Mouse (Mus musculus): ENCODE results near the gene Arnt. TPM values are rescaled to one million over a fixed set of nuclear protein-coding genes. Genes with fewer than 3 reads are reported as not detected.
"Not testable (repeated sequence)": the region's sequence is repeated elsewhere in the genome, so short reads cannot be mapped to it uniquely, and the experiment has no call there.

The Arnt gene
- total RNA-seq (2022), result 10 to 100 TPM; 36.9 to 39.9 (median 39.1) TPM

GRCm38 (mm10) chr3:95434136-95434982 is at the start of gene Arnt:
Arnt (plus strand) TSS chr3:95434388.
- DNase-seq (ENCODE audit: low spot score), result peak; percentile 96

- DNase-seq (ENCODE audit: low spot score), result no peak
Observed at GRCm38 (mm10) chr3:95385401-95386075, 48.6 kb upstream of the Arnt start.

- DNase-seq (ENCODE audit: low spot score), result peak; percentile 36
Observed at GRCm38 (mm10) chr3:95394385-95394784, 39.8 kb upstream of the Arnt start.

GRCm38 (mm10) chr3:95402741-95403140 is 31.4 kb upstream of the Arnt start, which contains the start of gene 4930558C23Rik:
4930558C23Rik (minus strand) TSS chr3:95402841.
- no peak for DNase-seq (ENCODE audit: low spot score)

GRCm38 (mm10) chr3:95407728-95408127 is 26.5 kb upstream of the Arnt start:
- DNase-seq (ENCODE audit: low spot score), result no peak

- DNase-seq (ENCODE audit: low spot score), result no peak
Observed at GRCm38 (mm10) chr3:95408852-95409251, 25.3 kb upstream of the Arnt start.

- DNase-seq (ENCODE audit: low spot score), result no peak
Observed at GRCm38 (mm10) chr3:95412268-95412667, 21.9 kb upstream of the Arnt start.

- no peak for DNase-seq (ENCODE audit: low spot score)
Observed at GRCm38 (mm10) chr3:95417866-95418265, 16.3 kb upstream of the Arnt start.

GRCm38 (mm10) chr3:95426476-95426875 is 7.7 kb upstream of the Arnt start:
- DNase-seq (ENCODE audit: low spot score), result not testable (repeated sequence)

- not testable (repeated sequence) for DNase-seq (ENCODE audit: low spot score)
Observed at GRCm38 (mm10) chr3:95427117-95427890, 6.9 kb upstream of the Arnt start.

GRCm38 (mm10) chr3:95427891-95428238 is 6.3 kb upstream of the Arnt start:
- DNase-seq (ENCODE audit: low spot score), result not testable (repeated sequence)

GRCm38 (mm10) chr3:95428423-95428822 is 5.8 kb upstream of the Arnt start:
- not testable (repeated sequence) for DNase-seq (ENCODE audit: low spot score)

GRCm38 (mm10) chr3:95433301-95433915 is 780 bp upstream of the Arnt start:
- no peak for DNase-seq (ENCODE audit: low spot score)

GRCm38 (mm10) chr3:95434983-95435370 is 789 bp downstream of the Arnt start:
- DNase-seq (ENCODE audit: low spot score), result no peak

- DNase-seq (ENCODE audit: low spot score), result no peak
Observed at GRCm38 (mm10) chr3:95435561-95435960, 1.4 kb downstream of the Arnt start.

- DNase-seq (ENCODE audit: low spot score), result not testable (repeated sequence)
Observed at GRCm38 (mm10) chr3:95438636-95439035, 4.4 kb downstream of the Arnt start.

GRCm38 (mm10) chr3:95439670-95440069 is 5.5 kb downstream of the Arnt start:
- no peak for DNase-seq (ENCODE audit: low spot score)

GRCm38 (mm10) chr3:95442406-95443117 is 8.4 kb downstream of the Arnt start:
- DNase-seq (ENCODE audit: low spot score), result no peak

GRCm38 (mm10) chr3:95445311-95445710 is 11.1 kb downstream of the Arnt start:
- DNase-seq (ENCODE audit: low spot score), result no peak

GRCm38 (mm10) chr3:95450408-95450807 is 16.2 kb downstream of the Arnt start:
- DNase-seq (ENCODE audit: low spot score), result no peak

GRCm38 (mm10) chr3:95450915-95451314 is 16.7 kb downstream of the Arnt start:
- DNase-seq (ENCODE audit: low spot score), result no peak
